Comparison of ENCODE assay signal across 11 mouse cellular contexts in the genomic region with DNA sequence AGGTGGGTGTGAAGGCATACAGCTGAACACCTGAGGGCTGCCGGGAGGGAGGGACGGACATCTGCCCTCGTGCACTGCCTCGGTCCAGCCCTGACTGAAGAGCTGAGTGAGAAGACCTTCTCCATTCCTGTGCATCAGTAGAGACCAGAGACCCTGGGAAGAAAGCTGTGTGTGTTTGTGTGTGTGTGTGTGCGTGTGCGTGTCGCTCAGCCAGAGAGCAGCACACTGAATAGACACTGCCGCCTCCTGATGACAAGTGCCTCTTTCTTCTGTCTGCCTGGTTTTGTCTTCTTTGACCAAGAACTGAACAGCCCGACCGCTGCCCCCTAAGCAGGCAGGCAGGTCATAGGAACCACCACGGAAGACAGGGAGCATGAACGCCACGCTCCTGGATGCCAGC. TPM values are rescaled to one million over a fixed set of nuclear protein-coding genes. Genes with fewer than 3 reads are reported as not detected.
A peak's percentile ranks its signal among the peaks of the same experiment; 100 is the strongest.
DNase-seq lines count a peak whose midpoint lies in the region; ATAC-seq lines count a peak whose summit lies in the region.
"Had no signal": no experiment of that assay in that cellular context is flagged by ENCODE, and none has a peak within 500 bp of the region (broad histone marks: within the 10 kb centered on the region; RNA-seq: fewer than 3 reads in every experiment).

No protein-coding gene starts in this region.

- 89% methylated on average over 13 of the region's 13 CpGs for WGBS in heart, embryonic 13.5 days
- WGBS in embryonic facial prominence, embryonic 12.5 days, result 90% methylated on average over 13 of the region's 13 CpGs
- 47% methylated on average over 13 of the region's 13 CpGs for WGBS in hindbrain, embryonic 13.5 days
- WGBS in midbrain, embryonic 16.5 days, result 38% methylated on average over 13 of the region's 13 CpGs

- H3K36me3 ChIP-seq in heart, embryonic 13.5 days, result peaks cover 56% of the 10 kb centered on the region
- H3K36me3 ChIP-seq in embryonic facial prominence, embryonic 12.5 days, result peaks cover 26% of the 10 kb centered on the region
- peaks cover 18% of the 10 kb centered on the region for H3K36me3 ChIP-seq in hindbrain, embryonic 13.5 days
- H3K36me3 ChIP-seq in midbrain, embryonic 16.5 days (ENCODE audit: control insufficient read depth, insufficient read depth, low read length), result peaks cover 2% of the 10 kb centered on the region; the same call in 1 of the 2 replicates

- peaks cover 54% of the 10 kb centered on the region for H3K4me1 ChIP-seq in heart, embryonic 13.5 days
- peaks cover 28% of the 10 kb centered on the region for H3K4me1 ChIP-seq in embryonic facial prominence, embryonic 12.5 days
- H3K4me1 ChIP-seq in hindbrain, embryonic 13.5 days (replicated peaks), result peaks cover 83% of the 10 kb centered on the region
- H3K4me1 ChIP-seq in midbrain, embryonic 16.5 days (ENCODE audit: control insufficient read depth, insufficient read depth, low read length), result peaks cover 48% of the 10 kb centered on the region

- H3K4me3 ChIP-seq in heart, embryonic 13.5 days, result no peak overlapping the region
- no peak overlapping the region for H3K4me3 ChIP-seq in embryonic facial prominence, embryonic 12.5 days
- peak overlapping the region; percentile 46 for H3K4me3 ChIP-seq in hindbrain, embryonic 13.5 days
- peak overlapping the region; percentile 43 for H3K4me3 ChIP-seq in midbrain, embryonic 16.5 days (ENCODE audit: low read depth, low read length)
- H3K4me3 ChIP-seq: myocyte had no signal

- no peak overlapping the region for H3K4me2 ChIP-seq in heart, embryonic 13.5 days
- peak overlapping the region; percentile 12; the same call in 1 of the 2 replicates for H3K4me2 ChIP-seq in embryonic facial prominence, embryonic 12.5 days (replicated peaks)
- peak overlapping the region; percentile 69 for H3K4me2 ChIP-seq in hindbrain, embryonic 13.5 days
- H3K4me2 ChIP-seq in midbrain, embryonic 16.5 days (ENCODE audit: low read length), result peak overlapping the region; percentile 73

- H3K9me3 ChIP-seq in heart, embryonic 13.5 days, result no peaks in the 10 kb centered on the region
- H3K9me3 ChIP-seq in embryonic facial prominence, embryonic 12.5 days, result no peaks in the 10 kb centered on the region
- H3K9me3 ChIP-seq in hindbrain, embryonic 13.5 days, result no peaks in the 10 kb centered on the region
- no peaks in the 10 kb centered on the region for H3K9me3 ChIP-seq in midbrain, embryonic 16.5 days (replicated peaks; ENCODE audit: control insufficient read depth, low read length, poor library complexity, severe bottlenecking)
- H3K9me3 ChIP-seq: heart, embryonic 10.5 days had no signal

- no peak overlapping the region for H3K27ac ChIP-seq in heart, embryonic 13.5 days (replicated peaks)
- H3K27ac ChIP-seq in embryonic facial prominence, embryonic 12.5 days, result peak overlapping the region; percentile 47; the same call in 1 of the 2 replicates
- peak overlapping the region; percentile 93 for H3K27ac ChIP-seq in hindbrain, embryonic 13.5 days
- peak overlapping the region; percentile 86 for H3K27ac ChIP-seq in midbrain, embryonic 16.5 days (ENCODE audit: low read length)

- ATAC-seq in heart, embryonic 13.5 days (ENCODE audit: extremely low read depth, insufficient number of reproducible peaks, low FRiP score, low TSS enrichment), result no peak
- ATAC-seq in embryonic facial prominence, embryonic 12.5 days (ENCODE audit: insufficient number of reproducible peaks, insufficient read depth, low FRiP score, low TSS enrichment), result no peak
- no peak for ATAC-seq in hindbrain, embryonic 13.5 days (ENCODE audit: low FRiP score)
- no peak for ATAC-seq in midbrain, embryonic 16.5 days
- ATAC-seq: liver, postnatal 0 days had no signal

- no peak for DNase-seq in heart, adult 8-10 months (ENCODE audit: low spot score)
- no peak for DNase-seq in left cerebral cortex, postnatal 4 days
- DNase-seq in heart, adult 9 months (ENCODE audit: low spot score in 2 of 2), result no peak
- no peak for DNase-seq in yolk sac, embryonic 10.5 days (ENCODE audit: low spot score)
- DNase-seq: liver, postnatal 0 days had no signal

- H3K9ac ChIP-seq in heart, embryonic 13.5 days, result peak overlapping the region; percentile 61; the same call in 1 of the 2 replicates
- H3K9ac ChIP-seq in embryonic facial prominence, embryonic 12.5 days, result 0 out of 2 replicates have a peak overlapping the region, but pooled peaks have one; percentile 9
- peak overlapping the region; percentile 81 for H3K9ac ChIP-seq in hindbrain, embryonic 13.5 days
- H3K9ac ChIP-seq in midbrain, embryonic 16.5 days (ENCODE audit: low read depth, low read length), result peak overlapping the region; percentile 79
- H3K9ac ChIP-seq: liver, postnatal 0 days had no signal

- H3K27me3 ChIP-seq in heart, embryonic 13.5 days (replicated peaks), result no peaks in the 10 kb centered on the region
- H3K27me3 ChIP-seq in embryonic facial prominence, embryonic 12.5 days, result no peaks in the 10 kb centered on the region
- H3K27me3 ChIP-seq in hindbrain, embryonic 13.5 days, result no peaks in the 10 kb centered on the region
- no peaks in the 10 kb centered on the region for H3K27me3 ChIP-seq in midbrain, embryonic 16.5 days (ENCODE audit: control insufficient read depth, insufficient read depth, low read depth, low read length)

- intact Hi-C loops in left cerebral cortex, postnatal 4 days (cut with DNase I), result loop anchor here (10.0 kb wide), 1 partner anchor 126 kb away; no protein-coding TSS in a partner anchor

RNA-seq across cellular contexts. Expression of a gene that starts 39.1 kb away (rescaled TPM):
- polyA plus RNA-seq in heart, embryonic 13.5 days (2015; fragmentation: Nextera tagmentation; extraction: Ambion mirVana), result 0.49 and 0.55 TPM in 2 replicates
- total RNA-seq in heart, adult 8-10 months (2022), result under 1 TPM in 1 of 4 experiments, not detected in 3; 0.24 TPM
- polyA plus RNA-seq in embryonic facial prominence, embryonic 12.5 days (2016; fragmentation: Nextera tagmentation; extraction: Ambion mirVana), result 1.7 and 1.9 TPM in 2 replicates
- 1.4 and 1.7 TPM in 2 replicates for polyA plus RNA-seq in hindbrain, embryonic 13.5 days (2015; fragmentation: Nextera tagmentation; extraction: Ambion mirVana)
- 2.0 TPM in 2 replicates for polyA plus RNA-seq in midbrain, embryonic 16.5 days (2015; fragmentation: Nextera tagmentation; extraction: Ambion mirVana)
- total RNA-seq in left cerebral cortex, postnatal 4 days (2021), result 1 to 10 TPM; 2.2 to 3.6 TPM
- polyA plus RNA-seq: myocyte had no signal

Comparison
In these comparisons a context has a peak if more than half of its experiments do, and no peak if none do; other contexts are left out.
1. H3K4me3 ChIP-seq: peak in hindbrain, embryonic 13.5 days (single experiment) and midbrain, embryonic 16.5 days (single experiment); none in heart, embryonic 13.5 days (single experiment) and embryonic facial prominence, embryonic 12.5 days (single experiment).
2. H3K9ac ChIP-seq: peak in every context shown above with its lines; median percentile 81 in hindbrain, embryonic 13.5 days; 79 in midbrain, embryonic 16.5 days; 61 in heart, embryonic 13.5 days; 9 in embryonic facial prominence, embryonic 12.5 days.